Mouse (Mus musculus): ENCODE data around the gene Hlf. TPM values are rescaled to one million over a fixed set of nuclear protein-coding genes. Genes with fewer than 3 reads are reported as not detected.

Gene Hlf
- polyA plus RNA-seq, 1 experiment, result 125 TPM

- no peaks in the 10 kb centered on the region for H3K4me1 ChIP-seq (ENCODE audit: control insufficient read depth, insufficient read depth, low read length)
- no peak overlapping the region for H3K27ac ChIP-seq (ENCODE audit: insufficient read depth, low read length)
- H3K4me3 ChIP-seq (ENCODE audit: insufficient read depth, low read length), result no peak overlapping the region
- TF ChIP-seq POLR2A (IDR thresholded peaks at IDR 0.05; ENCODE audit: extremely low read depth, insufficient read depth, low read length) (no peak), CTCF (IDR thresholded peaks at IDR 0.05; ENCODE audit: extremely low read depth, insufficient read depth, low read length) (no peak)
These were observed 41.1 kb downstream of the Hlf start for GRCm38 (mm10) chr11:90349486-90350152.

DNA sequence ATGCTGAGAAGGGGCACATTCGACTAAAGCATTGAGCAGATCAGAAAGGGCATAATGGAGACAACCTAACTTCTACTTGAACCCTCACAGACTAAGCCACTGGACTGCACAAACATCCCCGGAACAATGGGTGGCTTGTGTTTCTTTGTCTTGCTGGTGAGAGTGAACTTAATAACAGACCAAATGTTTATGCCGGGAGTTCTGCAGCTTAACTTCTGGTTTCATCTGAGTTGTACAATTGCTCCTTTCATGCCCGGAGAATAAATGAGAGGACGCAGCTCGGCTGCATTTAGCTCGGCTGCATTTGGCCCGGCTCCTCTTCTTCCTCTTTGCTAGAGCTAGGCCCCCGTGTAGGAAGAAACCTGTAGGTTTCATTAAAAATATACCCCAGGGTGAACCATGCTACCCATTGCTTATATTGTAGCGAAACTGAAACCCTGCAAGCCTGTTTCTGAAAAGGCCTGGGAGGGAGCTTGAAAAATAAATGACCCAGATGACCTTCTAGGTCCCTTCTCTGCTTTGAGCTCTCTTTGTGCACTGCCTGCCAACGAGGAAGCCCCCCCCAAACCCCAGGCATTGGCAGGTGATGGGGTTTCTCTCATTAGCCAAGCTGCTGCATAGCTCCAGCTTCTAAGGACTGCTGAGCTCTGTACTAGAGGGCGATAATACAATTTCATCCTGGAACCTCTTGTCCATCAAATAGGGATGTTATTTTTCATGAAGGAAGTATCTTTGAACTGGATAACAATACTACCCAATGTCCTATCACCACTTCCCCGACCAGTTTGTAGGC lies 42.8 kb downstream of the Hlf start:
- no peak overlapping the region for H3K4me3 ChIP-seq (ENCODE audit: insufficient read depth, low read length)
- no peak overlapping the region for H3K27ac ChIP-seq (ENCODE audit: insufficient read depth, low read length)
- H3K4me1 ChIP-seq (ENCODE audit: control insufficient read depth, insufficient read depth, low read length), result no peaks in the 10 kb centered on the region
- TF ChIP-seq POLR2A (IDR thresholded peaks at IDR 0.05; ENCODE audit: extremely low read depth, insufficient read depth, low read length), result no peak
- no peak for TF ChIP-seq CTCF (IDR thresholded peaks at IDR 0.05; ENCODE audit: extremely low read depth, insufficient read depth, low read length)

GRCm38 (mm10) chr11:90345746-90346145 lies 44.9 kb downstream of the Hlf start:
- 0 out of 2 replicates have a peak, but pooled peaks cover 2% of the 10 kb centered on the region for H3K4me1 ChIP-seq (ENCODE audit: control insufficient read depth, insufficient read depth, low read length)
- TF ChIP-seq CTCF (IDR thresholded peaks at IDR 0.05; ENCODE audit: extremely low read depth, insufficient read depth, low read length), result no peak
- no peak for TF ChIP-seq POLR2A (IDR thresholded peaks at IDR 0.05; ENCODE audit: extremely low read depth, insufficient read depth, low read length)
- H3K4me3 ChIP-seq (ENCODE audit: insufficient read depth, low read length), result no peak overlapping the region
- no peak overlapping the region for H3K27ac ChIP-seq (ENCODE audit: insufficient read depth, low read length)

GRCm38 (mm10) chr11:90342858-90343257 lies 47.8 kb downstream of the Hlf start:
- Histone ChIP-seq H3K27ac (ENCODE audit: insufficient read depth, low read length) (no peak overlapping the region), H3K4me1 (ENCODE audit: control insufficient read depth, insufficient read depth, low read length) (0 out of 2 replicates have a peak, but pooled peaks cover 2% of the 10 kb centered on the region), H3K4me3 (ENCODE audit: insufficient read depth, low read length) (no peak overlapping the region)
- TF ChIP-seq POLR2A (IDR thresholded peaks at IDR 0.05; ENCODE audit: extremely low read depth, insufficient read depth, low read length) (no peak), CTCF (IDR thresholded peaks at IDR 0.05; ENCODE audit: extremely low read depth, insufficient read depth, low read length) (no peak)

DNA sequence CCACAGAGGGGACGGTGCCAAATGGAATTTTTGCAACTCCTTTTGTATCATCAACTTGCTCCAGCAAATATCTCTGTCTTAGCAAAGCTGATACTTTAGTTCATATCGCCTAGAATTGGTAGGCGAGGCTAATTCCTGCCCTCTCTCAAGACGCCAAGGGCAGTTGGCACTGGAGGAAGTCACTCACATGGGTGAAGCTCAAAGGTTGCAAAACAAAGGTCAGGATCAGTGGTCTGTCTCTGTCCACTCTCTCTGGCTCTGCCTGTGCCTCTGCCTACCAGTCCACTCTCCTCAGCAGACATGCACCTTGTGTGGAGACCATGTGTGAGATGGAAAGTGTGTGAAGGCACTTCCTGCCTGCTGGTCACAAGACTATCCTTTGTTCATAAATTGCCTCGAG lies 48.4 kb downstream of the Hlf start:
- Histone ChIP-seq H3K27ac (ENCODE audit: insufficient read depth, low read length) (no peak overlapping the region), H3K4me1 (ENCODE audit: control insufficient read depth, insufficient read depth, low read length) (0 out of 2 replicates have a peak, but pooled peaks cover 2% of the 10 kb centered on the region), H3K4me3 (ENCODE audit: insufficient read depth, low read length) (no peak overlapping the region)
- TF ChIP-seq CTCF (IDR thresholded peaks at IDR 0.05; ENCODE audit: extremely low read depth, insufficient read depth, low read length) (no peak), POLR2A (IDR thresholded peaks at IDR 0.05; ENCODE audit: extremely low read depth, insufficient read depth, low read length) (no peak)

DNA sequence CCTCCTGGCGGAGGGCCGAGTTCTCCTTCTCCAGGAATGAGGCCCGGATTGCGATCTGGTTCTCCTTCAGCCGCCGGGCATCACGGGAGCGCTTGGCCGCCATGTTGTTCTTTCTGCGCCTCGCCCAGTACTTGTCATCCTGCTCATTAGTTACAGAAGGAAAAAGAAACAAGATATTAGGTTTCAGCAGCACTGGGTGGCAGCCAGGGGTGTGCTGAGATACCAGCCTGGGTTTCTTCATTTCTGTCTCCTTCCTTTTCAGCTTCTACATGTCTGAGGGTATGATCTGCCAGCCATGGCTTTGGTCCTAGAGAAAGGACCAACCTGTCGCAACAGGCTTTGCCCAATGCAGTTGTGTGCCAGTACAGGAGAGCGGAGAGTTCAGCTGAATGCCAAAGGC lies 49.9 kb downstream of the Hlf start:
- 0 out of 2 replicates have a peak, but pooled peaks cover 2% of the 10 kb centered on the region for H3K4me1 ChIP-seq (ENCODE audit: control insufficient read depth, insufficient read depth, low read length)
- no peak for TF ChIP-seq POLR2A (IDR thresholded peaks at IDR 0.05; ENCODE audit: extremely low read depth, insufficient read depth, low read length)
- TF ChIP-seq CTCF (IDR thresholded peaks at IDR 0.05; ENCODE audit: extremely low read depth, insufficient read depth, low read length), result no peak
- no peak overlapping the region for H3K27ac ChIP-seq (ENCODE audit: insufficient read depth, low read length)
- H3K4me3 ChIP-seq (ENCODE audit: insufficient read depth, low read length), result no peak overlapping the region

DNA sequence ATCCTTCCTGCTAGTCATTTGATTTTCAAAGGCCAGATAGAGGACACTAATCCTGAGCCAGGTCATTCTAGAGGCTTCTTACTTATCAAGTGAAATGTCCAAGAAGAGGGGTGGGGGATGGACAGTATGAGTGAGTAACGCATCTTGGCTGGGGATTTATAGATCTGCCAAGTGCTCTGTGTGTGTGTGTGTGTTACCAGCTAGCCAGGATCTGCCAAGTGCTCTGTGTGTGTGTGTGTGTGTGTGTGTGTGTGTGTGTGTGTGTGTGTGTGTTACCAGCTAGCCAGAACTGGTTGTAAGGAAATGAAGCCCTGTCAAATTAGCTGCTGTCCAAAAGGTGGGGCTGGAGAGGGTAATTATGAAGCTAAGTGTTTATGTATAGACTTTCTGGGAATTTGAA lies 55.9 kb downstream of the Hlf start:
- TF ChIP-seq POLR2A (IDR thresholded peaks at IDR 0.05; ENCODE audit: extremely low read depth, insufficient read depth, low read length) (no peak), CTCF (IDR thresholded peaks at IDR 0.05; ENCODE audit: extremely low read depth, insufficient read depth, low read length) (no peak)
- Histone ChIP-seq H3K4me3 (ENCODE audit: insufficient read depth, low read length) (no peak overlapping the region), H3K27ac (ENCODE audit: insufficient read depth, low read length) (no peak overlapping the region)

GRCm38 (mm10) chr11:90332737-90333136 lies 58.0 kb downstream of the Hlf start:
- Histone ChIP-seq H3K27ac (ENCODE audit: insufficient read depth, low read length) (no peak overlapping the region), H3K4me3 (ENCODE audit: insufficient read depth, low read length) (no peak overlapping the region), H3K4me1 (ENCODE audit: control insufficient read depth, insufficient read depth, low read length) (peaks cover 2% of the 10 kb centered on the region)
- TF ChIP-seq CTCF (IDR thresholded peaks at IDR 0.05; ENCODE audit: extremely low read depth, insufficient read depth, low read length), result no peak
- TF ChIP-seq POLR2A (IDR thresholded peaks at IDR 0.05; ENCODE audit: extremely low read depth, insufficient read depth, low read length), result no peak

More for the DNA sequence above, 55.9 kb downstream of the Hlf start:
- peaks cover 2% of the 10 kb centered on the region for H3K4me1 ChIP-seq (ENCODE audit: control insufficient read depth, insufficient read depth, low read length)

- H3K4me1 ChIP-seq (ENCODE audit: control insufficient read depth, insufficient read depth, low read length), result peaks cover 2% of the 10 kb centered on the region
- H3K27ac ChIP-seq (ENCODE audit: insufficient read depth, low read length), result no peak overlapping the region
- no peak overlapping the region for H3K4me3 ChIP-seq (ENCODE audit: insufficient read depth, low read length)
- TF ChIP-seq POLR2A (IDR thresholded peaks at IDR 0.05; ENCODE audit: extremely low read depth, insufficient read depth, low read length) (no peak), CTCF (IDR thresholded peaks at IDR 0.05; ENCODE audit: extremely low read depth, insufficient read depth, low read length) (no peak)
These were observed 60.4 kb downstream of the Hlf start for GRCm38 (mm10) chr11:90330202-90330694.
